Mouse (Mus musculus) ES-E14 (cell line): ENCODE data around the gene Ceacam1.

Experiments
- HCFC1 ChIP-seq: IDR thresholded peaks from 2 replicates; pipeline ENCODE4 v1.6.1; 2012; ENCODE audit warnings: low read length, inconsistent platforms, borderline replicate concordance; ENCODE audit not compliant: insufficient read depth
- MAFK ChIP-seq: IDR thresholded peaks from 2 replicates; pipeline ENCODE4 v1.6.1; 2014; ENCODE audit warnings: mild to moderate bottlenecking, low read depth, low read length, inconsistent platforms; ENCODE audit not compliant: insufficient read depth
- ZC3H11A ChIP-seq: IDR thresholded peaks from 2 replicates; pipeline ENCODE4 v1.6.1; 2012; ENCODE audit warnings: low read depth, mild to moderate bottlenecking, inconsistent platforms, low read length, borderline replicate concordance
- ZNF384 ChIP-seq: IDR thresholded peaks from 2 replicates; pipeline ENCODE4 v1.6.1; 2012; ENCODE audit warnings: low read depth, low read length, inconsistent platforms

GRCm38 (mm10) chr7:25509925-25510324 lies 32.5 kb upstream of the Ceacam1 start:
- TF ChIP-seq MAFK (no peak), ZC3H11A (no peak), ZNF384 (no peak), HCFC1 (no peak)
